Mouse (Mus musculus): ENCODE data around the gene Dusp16.

GRCm38 (mm10) chr6:134834585-134835251, 42.3 kb upstream of the Dusp16 start:
- TF ChIP-seq POLR2A (IDR thresholded peaks at IDR 0.05; ENCODE audit: low read depth, low read length) (no peak), CTCF (conservative IDR thresholded peaks at IDR 0.05; ENCODE audit: insufficient read depth, insufficient read length, low read depth, low read length) (no peak)
